Mouse (Mus musculus) neural tube, embryonic 10.5 days (tissue): ENCODE data around the gene Rtn2.

Experiments
- DNase-seq: peaks from one replicate; pipeline ENCODE4 v3.0.0-alpha.2; 2017; ENCODE audit warnings: low spot score; ENCODE audit errors: extremely low spot score

Gene Rtn2

DNA sequence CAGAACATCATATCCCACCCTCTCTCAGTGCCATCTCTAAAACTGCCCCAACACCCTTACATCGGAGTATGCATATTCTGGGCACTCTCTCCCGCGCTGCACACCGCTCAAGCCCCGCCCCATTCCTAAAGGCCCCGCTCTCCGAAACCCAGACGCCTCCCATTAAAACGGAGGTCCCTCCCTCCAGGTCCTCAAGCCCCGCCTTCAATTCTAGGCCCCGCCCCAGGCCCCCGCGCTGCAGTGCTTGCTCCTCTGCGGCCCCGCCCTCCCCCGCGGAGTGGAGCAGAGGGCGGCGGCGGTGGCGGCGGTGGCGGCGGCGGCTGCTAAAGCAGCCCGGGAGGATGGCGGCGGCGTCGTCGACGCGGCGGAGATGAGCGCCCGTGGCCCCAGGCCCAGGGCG is at the start of gene Rtn2:
TSS of gene Rtn2 (plus strand) at position 240 of the 400 bp plus-strand sequence.
- peak; percentile 84 for DNase-seq

GRCm38 (mm10) chr7:19234652-19235051 is 47.8 kb upstream of the Rtn2 start:
- no peak for DNase-seq

DNA sequence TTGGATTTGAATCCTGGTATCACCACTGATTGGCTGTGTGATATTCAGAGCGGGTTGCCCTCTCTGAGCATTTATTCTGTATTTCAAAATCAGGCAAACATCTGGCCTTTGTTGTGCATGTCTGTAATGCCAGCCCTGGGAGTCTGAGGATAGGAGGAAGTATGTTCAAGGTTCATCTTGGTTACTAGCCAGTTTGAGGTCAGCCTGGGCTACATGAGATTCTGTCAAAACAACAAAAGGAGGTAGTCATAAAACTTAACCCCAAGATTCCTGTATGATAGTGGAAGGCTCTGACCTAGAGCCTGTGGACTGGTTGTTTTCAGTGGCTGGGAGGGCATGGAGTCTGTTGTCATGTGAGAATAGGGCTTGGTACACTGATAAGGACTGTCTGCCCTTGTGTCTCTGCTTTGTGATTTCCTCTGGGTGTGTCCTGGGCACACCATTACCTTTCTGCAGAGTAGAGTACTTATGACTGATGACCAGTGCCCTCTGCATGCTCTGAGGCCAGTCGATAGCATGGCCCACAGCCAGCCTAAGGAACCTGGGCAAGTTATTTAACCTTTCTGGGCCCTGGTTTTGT is 47.2 kb upstream of the Rtn2 start:
- no peak for DNase-seq

DNA sequence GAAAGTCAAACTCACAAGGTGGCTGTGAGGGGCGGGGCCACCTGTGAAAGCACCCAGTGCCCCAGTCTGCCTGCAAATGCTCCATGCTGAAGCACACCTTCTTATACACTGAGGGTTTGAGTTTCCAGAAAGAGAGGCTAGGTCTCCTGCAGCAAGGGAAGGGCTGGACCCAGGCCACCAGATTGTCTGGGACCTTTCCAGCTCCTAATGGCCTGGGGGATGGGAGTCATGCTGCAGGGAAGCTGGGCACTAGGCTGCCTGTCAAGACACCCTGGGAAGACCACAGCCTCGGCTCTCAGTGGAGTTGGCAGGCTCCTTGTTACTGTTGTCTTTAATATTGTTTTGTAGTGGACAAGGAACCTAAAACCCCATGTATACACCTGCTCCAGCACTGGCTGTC is 46.0 kb upstream of the Rtn2 start:
- DNase-seq: no peak

DNA sequence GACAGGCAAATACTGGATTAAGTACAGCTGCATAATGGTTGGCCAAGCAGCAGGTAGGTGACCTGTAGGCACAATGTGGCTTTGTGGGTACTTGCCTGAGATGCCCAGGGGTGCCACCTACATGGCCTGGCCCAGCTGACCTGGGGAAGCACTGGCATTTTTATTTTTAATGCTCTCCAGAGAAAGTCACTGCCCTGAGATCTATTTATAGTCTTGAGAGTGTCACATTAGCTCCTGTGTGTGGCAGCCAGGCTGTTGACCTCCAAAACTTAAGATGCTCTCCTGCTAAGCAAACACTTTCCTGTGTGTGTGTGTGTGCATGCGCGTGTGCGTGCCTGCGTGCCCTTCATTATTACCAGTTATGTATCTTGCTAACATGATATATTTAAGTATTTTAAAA is 44.1 kb upstream of the Rtn2 start:
- no peak for DNase-seq

- peak; percentile 92 for DNase-seq
These were observed 43.0 kb upstream of the Rtn2 start for GRCm38 (mm10) chr7:19239423-19239822.

DNA sequence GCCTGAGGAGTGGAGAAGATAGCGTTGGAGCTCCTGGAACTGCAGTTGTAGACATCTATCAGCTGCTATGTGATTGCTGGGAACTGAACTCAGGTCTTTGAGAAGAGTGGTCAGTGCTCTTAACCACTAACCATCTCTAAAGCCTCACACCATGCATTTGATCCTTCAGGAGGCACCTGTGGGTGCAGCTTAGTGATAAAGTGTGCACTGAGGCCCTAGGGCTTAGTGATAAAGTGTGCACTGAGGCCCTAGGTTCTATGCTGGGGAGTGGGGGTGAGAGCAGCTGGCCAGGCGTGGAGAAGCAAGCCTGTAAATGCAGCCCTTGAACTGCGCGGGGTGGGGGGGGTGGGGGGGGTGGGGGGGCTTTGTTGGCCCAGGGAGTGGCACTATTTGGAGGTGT is 42.4 kb upstream of the Rtn2 start:
- no peak for DNase-seq

- no peak for DNase-seq
These were observed 41.4 kb upstream of the Rtn2 start for GRCm38 (mm10) chr7:19240905-19241463.

DNA sequence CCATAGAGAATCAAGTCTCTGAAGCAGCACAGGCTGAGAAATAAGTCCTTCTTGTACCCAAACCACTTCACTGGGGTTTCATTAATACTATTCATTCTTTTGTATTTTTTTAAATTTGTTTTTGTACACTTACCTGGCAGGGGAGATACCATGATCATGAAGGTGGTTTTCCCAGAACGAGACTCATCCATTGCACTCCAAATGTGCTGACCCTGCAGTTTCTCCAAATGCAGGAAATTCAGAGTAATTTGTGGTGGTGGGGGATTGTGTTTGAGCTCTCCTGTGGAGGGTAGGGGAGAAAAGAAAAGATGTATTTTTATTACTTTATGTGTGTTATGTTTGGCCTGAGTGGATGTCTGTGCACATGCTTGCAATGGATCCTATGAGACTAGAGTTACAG is 40.4 kb upstream of the Rtn2 start:
- DNase-seq: no peak

GRCm38 (mm10) chr7:19243858-19244257 is 38.6 kb upstream of the Rtn2 start:
- no peak for DNase-seq

- DNase-seq: no peak
These were observed 37.3 kb upstream of the Rtn2 start for GRCm38 (mm10) chr7:19245083-19245482.

GRCm38 (mm10) chr7:19246855-19247254 is 35.6 kb upstream of the Rtn2 start:
- DNase-seq: no peak

DNA sequence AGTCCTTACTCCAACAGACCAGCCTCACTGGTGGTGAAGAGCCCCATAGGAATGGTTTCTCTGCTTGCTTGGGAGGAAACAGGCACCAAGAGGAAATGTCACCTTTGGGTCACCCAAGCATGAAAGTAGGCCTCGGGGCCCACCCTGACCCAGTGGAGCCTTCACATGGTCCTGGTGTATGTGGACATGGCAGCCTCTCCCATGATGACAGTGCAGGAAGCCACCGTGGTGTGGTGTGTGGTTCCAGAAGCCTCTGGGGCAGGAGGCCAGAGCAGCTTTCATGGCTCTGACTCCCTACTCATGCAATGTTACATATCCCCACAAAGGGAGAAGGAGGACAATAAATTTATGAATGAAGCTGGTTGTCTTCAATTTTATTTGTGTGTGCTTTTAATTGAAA is 34.9 kb upstream of the Rtn2 start:
- no peak for DNase-seq

DNA sequence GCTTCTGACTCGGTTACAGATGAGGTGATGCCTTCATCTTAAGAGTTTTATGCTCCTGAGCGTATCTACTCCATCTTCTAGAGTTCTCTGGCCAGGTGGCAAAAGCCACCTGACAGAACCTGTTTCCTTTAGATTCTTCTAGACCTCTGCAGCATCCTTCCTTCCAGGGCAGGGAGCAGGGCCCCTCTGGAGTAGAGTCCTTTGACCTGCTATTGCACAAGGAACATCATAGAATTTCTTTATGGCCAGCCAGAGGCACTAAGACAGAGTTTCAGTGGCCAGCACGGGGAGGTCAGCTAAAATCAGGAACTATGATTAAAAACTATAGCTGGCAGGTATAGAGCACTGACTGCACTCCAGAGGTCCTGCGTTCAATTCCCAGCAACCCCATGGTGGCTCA is 30.3 kb upstream of the Rtn2 start:
- no peak for DNase-seq

- DNase-seq: no peak
These were observed 29.0 kb upstream of the Rtn2 start for GRCm38 (mm10) chr7:19253437-19253836.

- DNase-seq: no peak
These were observed 27.0 kb upstream of the Rtn2 start for GRCm38 (mm10) chr7:19255395-19255794.

- DNase-seq: no peak
These were observed 25.9 kb upstream of the Rtn2 start for GRCm38 (mm10) chr7:19256567-19256966.

GRCm38 (mm10) chr7:19257390-19258022 is 24.9 kb upstream of the Rtn2 start:
- peak; percentile 47 for DNase-seq

DNA sequence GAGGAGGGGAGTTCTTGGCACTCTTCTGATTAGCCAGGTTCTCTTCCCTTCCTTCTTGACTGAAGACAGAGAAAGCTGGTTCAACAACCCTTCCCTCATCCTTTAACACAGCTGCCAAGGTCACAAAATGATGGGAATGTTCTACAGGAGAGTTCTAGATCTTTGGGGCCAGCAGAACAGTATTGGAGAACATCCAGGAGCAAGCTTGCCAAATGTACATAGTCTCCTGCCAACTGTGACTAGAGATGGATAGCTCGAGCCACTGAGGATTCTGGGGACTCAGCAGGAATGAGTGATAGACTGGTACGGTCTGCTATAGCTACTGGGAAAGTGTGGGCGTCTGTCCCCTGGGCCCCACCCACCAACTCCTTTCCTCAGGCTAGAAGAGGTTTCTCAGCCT is 24.1 kb upstream of the Rtn2 start:
- DNase-seq: no peak

DNA sequence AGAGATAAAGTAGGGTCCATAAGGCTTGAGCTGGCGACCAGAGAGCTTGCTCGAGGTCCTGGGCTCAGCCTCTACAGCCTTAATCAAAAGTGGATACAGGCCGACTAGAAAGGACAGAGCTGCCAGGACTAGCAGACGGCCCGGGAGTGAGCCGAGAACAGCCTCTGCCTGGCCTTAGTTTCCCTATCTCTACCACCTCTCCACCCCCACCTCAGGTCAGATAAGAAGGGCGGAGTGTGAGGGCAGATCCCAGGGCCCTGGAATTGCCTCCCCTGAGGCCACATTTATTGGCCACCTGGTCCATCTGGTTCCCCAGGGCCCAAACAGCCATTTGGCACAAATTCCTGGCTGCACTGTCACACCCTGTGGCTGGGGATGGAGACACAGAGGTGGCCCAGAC is 17.3 kb upstream of the Rtn2 start:
- no peak for DNase-seq

GRCm38 (mm10) chr7:19265928-19266822 is 16.2 kb upstream of the Rtn2 start:
- no peak for DNase-seq

DNA sequence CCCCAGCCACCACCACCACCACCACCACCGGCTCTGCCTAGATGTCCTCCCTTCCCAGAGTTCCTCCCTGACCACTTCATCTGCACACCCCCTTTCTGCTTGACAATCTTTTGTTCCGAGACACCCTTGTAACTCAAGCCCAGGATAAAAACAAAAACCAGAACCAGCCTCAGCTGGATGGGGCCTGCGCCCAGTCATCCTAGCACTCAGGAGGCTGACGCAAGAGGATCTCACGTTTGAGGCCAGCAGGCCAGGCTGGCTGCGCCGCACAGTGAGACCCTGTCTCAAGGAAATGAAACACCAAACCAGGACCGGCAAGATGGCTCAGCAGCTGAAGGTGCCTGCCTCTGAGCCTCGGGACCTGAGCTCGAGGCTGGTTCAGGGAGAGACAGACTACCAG is 15.4 kb upstream of the Rtn2 start:
- DNase-seq: no peak
